Mouse (Mus musculus): ENCODE measurements around the gene Hnrnpul2.
A peak's percentile ranks its signal among the peaks of the same experiment; 100 is the strongest.

The Hnrnpul2 gene

DNA sequence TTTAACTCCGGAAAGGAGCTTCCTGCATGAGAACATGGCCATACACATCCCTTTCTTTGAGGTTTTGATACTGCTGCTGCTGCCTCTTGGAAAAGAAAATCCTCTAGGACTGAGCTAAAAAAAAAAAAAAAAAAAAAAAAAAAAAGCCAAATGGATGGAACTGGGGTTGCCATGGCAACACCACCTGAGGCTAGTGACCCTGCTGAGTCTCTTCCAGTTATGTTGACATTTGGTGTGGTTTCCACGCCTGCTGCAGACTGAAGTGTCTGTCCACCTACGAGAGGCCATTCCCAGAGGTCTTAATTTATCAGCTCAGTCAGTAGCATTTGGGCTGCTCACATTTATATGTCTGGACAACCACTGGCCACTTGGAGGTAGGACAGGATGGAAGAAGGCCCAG lies 31.3 kb upstream of the Hnrnpul2 start:
- H3K27me3 ChIP-seq (ENCODE audit: insufficient read depth, low read length): no peaks in the 10 kb centered on the region
- H3K4me1 ChIP-seq (replicated peaks; ENCODE audit: low read depth, low read length): peaks cover 64% of the 10 kb centered on the region
- H3K9me3 ChIP-seq (ENCODE audit: low read length): no peaks in the 10 kb centered on the region
- H3K4me3 ChIP-seq (replicated peaks; ENCODE audit: low read length): no peak overlapping the region
- TF ChIP-seq CTCF (conservative IDR thresholded peaks at IDR 0.05; ENCODE audit: low read length): no peak
- TF ChIP-seq POU5F1 (IDR thresholded peaks at IDR 0.05; ENCODE audit: borderline replicate concordance, low read length): no peak
- no peak for TF ChIP-seq NANOG (IDR thresholded peaks at IDR 0.05; ENCODE audit: borderline replicate concordance, low read length)
- H3K36me3 ChIP-seq (ENCODE audit: insufficient read depth, low read length): peaks cover 41% of the 10 kb centered on the region

DNA sequence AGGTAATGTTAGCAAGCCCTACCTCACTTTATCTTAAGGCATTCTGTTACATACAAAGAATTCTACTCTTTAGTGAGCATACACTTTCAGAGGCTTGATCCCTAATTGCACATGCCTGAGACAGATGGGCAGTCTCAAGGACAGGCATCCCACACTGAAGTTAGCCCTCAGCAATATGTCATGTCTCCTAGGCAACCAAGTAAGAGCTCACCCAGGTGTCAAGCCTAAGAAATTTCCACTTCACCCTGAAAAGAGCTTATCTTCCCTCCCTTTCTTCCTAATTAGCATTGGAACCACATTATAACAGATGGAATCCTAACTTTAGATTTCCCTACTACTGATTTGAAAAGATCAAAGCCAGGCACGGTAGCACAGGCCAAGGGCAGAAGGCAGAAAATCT lies 30.6 kb upstream of the Hnrnpul2 start:
- Histone ChIP-seq H3K27me3 (ENCODE audit: insufficient read depth, low read length) (no peaks in the 10 kb centered on the region), H3K9me3 (ENCODE audit: low read length) (no peaks in the 10 kb centered on the region), H3K4me3 (replicated peaks; ENCODE audit: low read length) (no peak overlapping the region), H3K4me1 (replicated peaks; ENCODE audit: low read depth, low read length) (peaks cover 65% of the 10 kb centered on the region), H3K36me3 (ENCODE audit: insufficient read depth, low read length) (peaks cover 41% of the 10 kb centered on the region)
- TF ChIP-seq CTCF (conservative IDR thresholded peaks at IDR 0.05; ENCODE audit: low read length): no peak
- TF ChIP-seq NANOG (IDR thresholded peaks at IDR 0.05; ENCODE audit: borderline replicate concordance, low read length): no peak
- TF ChIP-seq POU5F1 (IDR thresholded peaks at IDR 0.05; ENCODE audit: borderline replicate concordance, low read length): no peak

DNA sequence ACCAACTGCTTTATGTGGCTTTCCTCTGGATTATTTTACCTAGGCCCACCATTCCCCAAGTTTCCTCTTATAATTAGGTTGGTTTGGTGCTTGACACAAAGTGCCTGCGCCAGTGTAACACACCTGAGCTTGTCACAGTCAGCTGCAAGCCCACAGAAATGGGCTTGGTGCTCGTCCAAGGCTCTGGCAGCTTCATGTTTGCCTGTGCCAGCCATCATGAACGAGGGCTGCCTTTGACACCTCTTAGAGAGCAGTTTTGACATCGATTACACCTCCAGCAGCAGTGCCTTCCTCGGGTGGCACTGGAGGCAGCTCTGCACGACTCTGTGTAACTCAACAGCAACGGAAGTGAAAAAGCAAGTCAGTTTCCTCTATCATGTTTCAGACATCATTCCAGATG lies 29.6 kb upstream of the Hnrnpul2 start:
- Histone ChIP-seq H3K27me3 (ENCODE audit: insufficient read depth, low read length) (no peaks in the 10 kb centered on the region), H3K4me1 (replicated peaks; ENCODE audit: low read depth, low read length) (peaks cover 55% of the 10 kb centered on the region), H3K36me3 (ENCODE audit: insufficient read depth, low read length) (peaks cover 41% of the 10 kb centered on the region), H3K4me3 (replicated peaks; ENCODE audit: low read length) (no peak overlapping the region), H3K9me3 (ENCODE audit: low read length) (no peaks in the 10 kb centered on the region)
- TF ChIP-seq POU5F1 (IDR thresholded peaks at IDR 0.05; ENCODE audit: borderline replicate concordance, low read length): no peak
- no peak for TF ChIP-seq CTCF (conservative IDR thresholded peaks at IDR 0.05; ENCODE audit: low read length)
- no peak for TF ChIP-seq NANOG (IDR thresholded peaks at IDR 0.05; ENCODE audit: borderline replicate concordance, low read length)

- TF ChIP-seq CTCF (conservative IDR thresholded peaks at IDR 0.05; ENCODE audit: low read length): no peak
- no peak for TF ChIP-seq NANOG (IDR thresholded peaks at IDR 0.05; ENCODE audit: borderline replicate concordance, low read length)
- TF ChIP-seq POU5F1 (IDR thresholded peaks at IDR 0.05; ENCODE audit: borderline replicate concordance, low read length): no peak
- H3K4me1 ChIP-seq (replicated peaks; ENCODE audit: low read depth, low read length): peaks cover 42% of the 10 kb centered on the region
These were observed 21.4 kb upstream of the Hnrnpul2 start, which contains the start of gene Polr2g for GRCm38 (mm10) chr19:8798264-8798946. Gene Polr2g, minus strand, starts transcription at chr19:8798577.

GRCm38 (mm10) chr19:8798947-8799315 lies 20.9 kb upstream of the Hnrnpul2 start:
- H3K4me3 ChIP-seq (replicated peaks; ENCODE audit: low read length): peak overlapping the region; percentile 88
- H3K9me3 ChIP-seq (ENCODE audit: low read length): no peaks in the 10 kb centered on the region
- no peaks in the 10 kb centered on the region for H3K27me3 ChIP-seq (ENCODE audit: insufficient read depth, low read length)
- TF ChIP-seq NANOG (IDR thresholded peaks at IDR 0.05; ENCODE audit: borderline replicate concordance, low read length) (no peak), POU5F1 (IDR thresholded peaks at IDR 0.05; ENCODE audit: borderline replicate concordance, low read length) (no peak), CTCF (conservative IDR thresholded peaks at IDR 0.05; ENCODE audit: low read length) (no peak)
- H3K4me1 ChIP-seq (replicated peaks; ENCODE audit: low read depth, low read length): peaks cover 44% of the 10 kb centered on the region
- peaks cover 40% of the 10 kb centered on the region for H3K36me3 ChIP-seq (ENCODE audit: insufficient read depth, low read length)

More at GRCm38 (mm10) chr19:8798264-8798946, 21.4 kb upstream of the Hnrnpul2 start, which contains the start of gene Polr2g:
- Histone ChIP-seq H3K4me3 (replicated peaks; ENCODE audit: low read length) (peak within 1 kb of the TSS; percentile 88), H3K36me3 (ENCODE audit: insufficient read depth, low read length) (peaks cover 40% of the 10 kb centered on the region), H3K27me3 (ENCODE audit: insufficient read depth, low read length) (no peaks in the 10 kb centered on the region), H3K9me3 (ENCODE audit: low read length) (no peaks in the 10 kb centered on the region)

DNA sequence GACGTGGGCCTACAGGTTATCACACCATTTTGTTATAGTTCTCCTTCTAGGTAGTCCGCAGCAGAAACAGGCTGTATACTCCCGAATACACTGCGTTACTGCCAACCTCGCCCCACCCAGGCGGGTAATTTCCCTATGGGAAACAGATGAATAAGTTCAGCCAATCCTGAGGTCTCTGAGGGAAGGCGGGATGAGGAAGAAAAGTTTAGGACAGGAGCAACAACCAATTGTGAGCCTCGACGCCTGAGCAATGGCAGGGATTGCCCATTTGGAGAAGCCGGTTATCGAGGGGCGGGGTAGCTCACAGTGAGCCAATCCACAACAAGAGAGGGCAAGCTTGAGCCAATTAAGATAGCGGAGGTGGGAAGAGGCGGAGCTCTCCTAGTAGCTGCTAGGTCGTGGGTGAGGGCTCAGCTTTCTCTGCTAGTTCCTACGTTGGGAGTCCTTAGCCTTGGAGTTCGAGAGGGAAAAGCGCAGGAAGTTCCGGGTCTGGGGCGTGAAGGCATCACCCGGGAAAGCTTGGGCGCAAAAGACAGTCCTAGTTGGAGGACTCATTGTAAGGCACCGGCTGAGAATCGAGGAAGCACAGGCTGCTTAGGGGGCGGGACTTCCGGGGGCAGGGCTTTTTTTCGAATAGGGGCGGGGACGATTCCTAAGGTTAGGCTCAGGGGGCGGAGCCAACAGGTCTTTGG lies 17.5 kb upstream of the Hnrnpul2 start, which contains the start of gene Zbtb3:
Zbtb3 (plus strand) TSS at position 426 of the 692 bp plus-strand sequence.
- Histone ChIP-seq H3K36me3 (ENCODE audit: insufficient read depth, low read length) (peaks cover 41% of the 10 kb centered on the region), H3K4me3 (replicated peaks; ENCODE audit: low read length) (peak within 1 kb of the TSS; percentile 92), H3K27me3 (ENCODE audit: insufficient read depth, low read length) (no peaks in the 10 kb centered on the region), H3K4me1 (replicated peaks; ENCODE audit: low read depth, low read length) (peaks cover 57% of the 10 kb centered on the region), H3K9me3 (ENCODE audit: low read length) (no peaks in the 10 kb centered on the region)
- TF ChIP-seq POU5F1 (IDR thresholded peaks at IDR 0.05; ENCODE audit: borderline replicate concordance, low read length) (no peak), CTCF (conservative IDR thresholded peaks at IDR 0.05; ENCODE audit: low read length) (no peak), NANOG (IDR thresholded peaks at IDR 0.05; ENCODE audit: borderline replicate concordance, low read length) (no peak)

DNA sequence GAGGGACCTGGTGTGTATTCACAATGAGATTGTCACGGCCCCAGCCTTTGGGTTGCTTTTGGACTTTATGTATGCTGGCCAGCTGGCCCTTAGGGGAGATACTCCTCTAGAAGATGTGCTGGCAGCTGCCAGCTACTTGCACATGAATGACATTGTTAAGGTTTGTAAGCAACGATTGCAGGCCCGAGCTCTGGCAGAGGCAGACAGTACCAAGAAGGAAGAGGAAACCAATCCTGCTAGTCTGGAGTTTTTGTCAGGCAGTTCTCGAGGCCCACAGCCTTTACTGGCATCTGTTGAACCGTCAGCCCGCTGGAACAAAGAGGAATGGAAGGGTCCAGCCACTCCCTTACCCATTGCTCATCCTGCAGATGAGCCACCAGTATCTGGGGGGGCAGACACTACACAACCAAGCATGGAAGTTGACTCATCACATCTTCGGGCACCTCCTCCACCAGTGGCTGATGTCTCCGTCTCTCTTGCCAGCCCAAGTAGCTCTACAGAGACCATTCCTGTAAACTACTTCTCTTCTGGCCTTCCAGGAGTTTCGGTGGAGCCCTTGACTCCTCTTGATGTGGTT lies 16.5 kb upstream of the Hnrnpul2 start:
- TF ChIP-seq NANOG (IDR thresholded peaks at IDR 0.05; ENCODE audit: borderline replicate concordance, low read length) (no peak), CTCF (conservative IDR thresholded peaks at IDR 0.05; ENCODE audit: low read length) (no peak), POU5F1 (IDR thresholded peaks at IDR 0.05; ENCODE audit: borderline replicate concordance, low read length) (no peak)
- H3K27me3 ChIP-seq (ENCODE audit: insufficient read depth, low read length): no peaks in the 10 kb centered on the region

More for the DNA sequence above, 16.5 kb upstream of the Hnrnpul2 start:
- Histone ChIP-seq H3K36me3 (ENCODE audit: insufficient read depth, low read length) (peaks cover 51% of the 10 kb centered on the region), H3K9me3 (ENCODE audit: low read length) (no peaks in the 10 kb centered on the region), H3K4me3 (replicated peaks; ENCODE audit: low read length) (peak overlapping the region; percentile 92), H3K4me1 (replicated peaks; ENCODE audit: low read depth, low read length) (peaks cover 62% of the 10 kb centered on the region)
